Mouse (Mus musculus): ENCODE measurements around the gene Gm13889.

GRCm38 (mm10) chr2:93963802-93964201 lies 6.8 kb upstream of the Gm13889 start:
- no peak for TF ChIP-seq POLR2A (IDR thresholded peaks at IDR 0.05; ENCODE audit: extremely low read depth, insufficient read depth, low read length)
- no peak for TF ChIP-seq CTCF (IDR thresholded peaks at IDR 0.05; ENCODE audit: low read depth, low read length)
